Mouse (Mus musculus) embryonic facial prominence, embryonic 11.5 days (tissue): Measurements from ENCODE around the gene Agfg1. TPM values are rescaled to one million over a fixed set of nuclear protein-coding genes. Genes with fewer than 3 reads are reported as not detected.

ENCODE experiments used
- ATAC-seq: fragments of 200-750 bp; cut with Nextera tagmentation; replicated peaks from 2 replicates; pipeline ENCODE4 v1.8.0; 2017; ENCODE audit warnings: low read depth; ENCODE audit not compliant: insufficient number of reproducible peaks, low FRiP score, low TSS enrichment
- DNase-seq: peaks from one replicate; pipeline ENCODE4 v3.0.0-alpha.2; 2015; ENCODE audit warnings: low spot score
- H3K27ac ChIP-seq: fragments of 300-500 bp; sonication (generic); replicated peaks from 2 replicates; pipeline ENCODE4 v1.5.1; 2014; ENCODE audit warnings: mild to moderate bottlenecking, low read depth, low read length, control low read depth
- H3K27me3 ChIP-seq: fragments of 300-500 bp; sonication (generic); 2 replicates; pipeline ENCODE4 v1.6.1; 2014; ENCODE audit warnings: mild to moderate bottlenecking, low read length, moderate library complexity, mixed read lengths; ENCODE audit not compliant: control insufficient read depth, insufficient read depth
- H3K36me3 ChIP-seq: fragments of 300-500 bp; sonication (generic); replicated peaks from 2 replicates; pipeline ENCODE4 v1.6.1; 2014; ENCODE audit warnings: low read depth, mild to moderate bottlenecking, low read length, moderate library complexity, mixed read lengths; ENCODE audit not compliant: control insufficient read depth, insufficient read depth
- H3K4me1 ChIP-seq: fragments of 300-500 bp; sonication (generic); 2 replicates; pipeline ENCODE4 v1.6.1; 2014; ENCODE audit warnings: low read length, mixed read lengths; ENCODE audit not compliant: control insufficient read depth, insufficient read depth
- H3K4me2 ChIP-seq: fragments of 300-500 bp; sonication (generic); 2 replicates; pipeline ENCODE4 v1.6.1; 2014; ENCODE audit warnings: low read depth, mild to moderate bottlenecking, control low read depth, low read length, moderate library complexity
- H3K4me3 ChIP-seq: fragments of 300-500 bp; sonication (generic); 2 replicates; pipeline ENCODE4 v1.5.1; 2014; ENCODE audit warnings: low read depth, low read length, control low read depth
- H3K9ac ChIP-seq: fragments of 300-500 bp; sonication (generic); replicated peaks from 2 replicates; pipeline ENCODE4 v1.6.1; 2014; ENCODE audit warnings: mild to moderate bottlenecking, control low read depth, low read length
- H3K9me3 ChIP-seq: fragments of 300-500 bp; sonication (generic); replicated peaks from 2 replicates; pipeline ENCODE4 v1.6.1; 2016; ENCODE audit warnings: mild to moderate bottlenecking, low read length, inconsistent platforms, mixed read lengths; ENCODE audit not compliant: control insufficient read depth
- WGBS: fragments of 180-500 bp; shearing (Covaris S2); extraction: QIAGEN DNeasy Blood & Tissue Kit; methylation state at CpG from one replicate; pipeline ENCODE4 v1.1.7; 2014; 5-methylcytosine and 5-hydroxymethylcytosine counted together
- polyA plus RNA-seq: library from polyadenylated mRNA; unstranded; fragments of >200 nt; fragmentation: Nextera tagmentation; extraction: Ambion mirVana; gene quantifications from 2 replicates; pipeline ENCODE4 v1.2.1, GENCODE M21; 2014

Agfg1 gene
- polyA plus RNA-seq, 1 experiment from 2014 or later, result 51.6 TPM

DNA sequence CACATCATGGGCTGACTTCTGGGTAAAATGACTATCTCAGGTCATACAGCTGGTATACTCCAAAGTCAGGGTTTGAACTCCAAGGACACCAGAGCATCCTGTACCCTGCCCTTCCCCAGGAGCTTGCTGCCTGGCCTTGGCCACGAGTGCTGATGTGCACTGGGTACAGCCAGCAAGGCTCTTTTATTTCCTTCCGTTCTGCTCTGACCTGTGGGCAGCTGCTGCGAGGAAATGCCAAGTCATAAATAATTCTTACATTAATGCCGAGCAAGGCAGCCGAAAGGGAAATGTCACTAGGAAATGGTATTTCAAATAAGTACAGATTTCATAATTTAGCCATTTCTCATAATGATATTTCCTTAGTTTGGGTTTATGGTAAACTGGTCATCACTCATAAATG, 41.0 kb upstream of the Agfg1 start:
- H3K9ac ChIP-seq, result no peak overlapping the region
- WGBS, result 84% methylated on average over 5 of the region's 5 CpGs
- H3K9me3 ChIP-seq, result no peaks in the 10 kb centered on the region
- no peaks in the 10 kb centered on the region for H3K36me3 ChIP-seq
- H3K27me3 ChIP-seq, result no peaks in the 10 kb centered on the region
- H3K4me3 ChIP-seq, result no peak overlapping the region
- no peak overlapping the region for H3K4me2 ChIP-seq
- ATAC-seq, result no peak
- DNase-seq, result no peak
- no peaks in the 10 kb centered on the region for H3K4me1 ChIP-seq
- H3K27ac ChIP-seq, result no peak overlapping the region

DNA sequence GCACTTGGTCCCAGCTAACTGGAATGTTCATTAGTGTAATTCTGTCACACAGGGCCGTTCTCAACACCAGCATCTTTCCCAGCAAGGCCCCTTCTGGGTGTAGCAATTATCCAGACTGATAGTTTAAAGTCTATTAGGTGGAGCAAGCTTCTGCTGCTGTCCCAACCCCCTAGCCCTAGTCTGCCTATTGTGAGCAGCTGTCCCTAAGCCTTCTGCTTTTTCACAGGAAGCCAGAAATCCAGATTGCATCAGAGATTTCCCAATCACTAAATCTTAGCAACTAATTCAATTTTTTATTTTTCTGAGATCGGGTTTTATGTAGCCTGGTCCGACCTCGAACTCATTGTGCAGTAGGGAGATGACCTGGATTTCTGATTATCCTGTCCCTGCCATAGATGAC, 40.4 kb upstream of the Agfg1 start:
- ATAC-seq (no peak), DNase-seq (no peak)
- H3K4me3 ChIP-seq, result no peak overlapping the region
- H3K9me3 ChIP-seq, result no peaks in the 10 kb centered on the region
- H3K36me3 ChIP-seq, result no peaks in the 10 kb centered on the region
- H3K4me1 ChIP-seq, result no peaks in the 10 kb centered on the region
- H3K9ac ChIP-seq, result no peak overlapping the region
- 78% methylated on average over 4 of the region's 4 CpGs for WGBS
- no peaks in the 10 kb centered on the region for H3K27me3 ChIP-seq
- H3K27ac ChIP-seq, result no peak overlapping the region
- no peak overlapping the region for H3K4me2 ChIP-seq

DNA sequence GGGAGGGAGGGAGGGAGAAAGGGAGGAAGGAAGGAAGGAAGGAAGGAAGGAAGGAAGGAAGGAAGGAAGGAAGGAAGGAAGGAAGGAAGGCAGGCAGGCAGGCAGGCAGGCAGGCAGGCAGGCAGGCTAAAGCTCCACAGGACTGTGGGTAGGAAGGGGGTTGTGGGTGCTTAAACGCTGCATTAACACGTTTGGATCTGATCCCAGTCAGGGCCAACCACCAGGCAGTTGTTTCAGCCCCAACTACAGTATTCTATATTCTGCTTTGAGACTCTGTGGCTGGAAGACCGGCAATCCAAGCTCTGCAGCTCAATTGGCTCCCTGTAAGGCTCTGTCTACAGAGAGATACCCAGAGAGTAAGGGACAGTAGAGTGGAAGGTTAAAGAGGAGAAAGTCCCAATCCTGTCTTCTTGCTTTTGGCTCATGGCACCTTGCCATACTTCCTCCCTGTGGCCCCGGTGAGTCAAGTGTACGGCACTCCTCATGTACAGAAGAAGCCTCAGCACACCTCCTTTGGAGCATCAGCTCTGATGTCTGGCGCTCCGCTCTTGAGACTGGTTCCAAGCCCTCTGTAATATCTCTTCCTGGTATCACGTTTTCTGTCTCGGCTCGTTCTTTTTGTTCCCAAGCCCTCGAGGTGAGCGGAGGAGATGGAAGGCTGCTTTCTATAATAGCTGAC, 38.0 kb upstream of the Agfg1 start:
- Histone ChIP-seq H3K27me3 (no peaks in the 10 kb centered on the region), H3K27ac (no peak overlapping the region), H3K9me3 (no peaks in the 10 kb centered on the region), H3K4me2 (no peak overlapping the region), H3K4me3 (no peak overlapping the region), H3K4me1 (no peaks in the 10 kb centered on the region), H3K36me3 (no peaks in the 10 kb centered on the region), H3K9ac (no peak overlapping the region)
- DNase-seq (no peak), ATAC-seq (no peak)
- WGBS, result 88% methylated on average over 12 of the region's 12 CpGs

DNA sequence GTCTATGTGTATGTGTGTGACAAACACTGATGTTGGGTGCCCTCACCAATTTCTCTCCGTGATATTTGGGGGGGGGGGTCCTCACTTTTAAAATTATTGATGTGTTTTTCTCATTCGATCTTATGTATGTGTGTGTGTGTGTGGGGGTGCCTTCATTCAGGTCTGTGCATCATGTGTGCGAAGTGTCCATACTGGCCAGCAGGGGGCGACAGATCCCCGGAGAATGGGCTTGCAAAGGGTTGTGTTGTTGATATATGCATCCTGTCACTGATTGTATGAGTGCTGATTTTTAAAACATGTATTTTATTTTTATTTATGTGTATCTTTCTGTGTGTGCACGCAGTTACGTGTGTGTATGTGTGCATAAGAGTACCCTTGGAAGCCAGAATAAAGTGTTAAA, 35.7 kb upstream of the Agfg1 start:
- 74% methylated on average over 7 of the region's 7 CpGs for WGBS
- no peaks in the 10 kb centered on the region for H3K36me3 ChIP-seq
- DNase-seq, result no peak
- no peaks in the 10 kb centered on the region for H3K9me3 ChIP-seq
- no peak overlapping the region for H3K27ac ChIP-seq
- no peak for ATAC-seq
- H3K4me1 ChIP-seq, result no peaks in the 10 kb centered on the region
- H3K4me2 ChIP-seq, result no peak overlapping the region
- H3K9ac ChIP-seq, result no peak overlapping the region
- no peak overlapping the region for H3K4me3 ChIP-seq
- H3K27me3 ChIP-seq, result no peaks in the 10 kb centered on the region

DNA sequence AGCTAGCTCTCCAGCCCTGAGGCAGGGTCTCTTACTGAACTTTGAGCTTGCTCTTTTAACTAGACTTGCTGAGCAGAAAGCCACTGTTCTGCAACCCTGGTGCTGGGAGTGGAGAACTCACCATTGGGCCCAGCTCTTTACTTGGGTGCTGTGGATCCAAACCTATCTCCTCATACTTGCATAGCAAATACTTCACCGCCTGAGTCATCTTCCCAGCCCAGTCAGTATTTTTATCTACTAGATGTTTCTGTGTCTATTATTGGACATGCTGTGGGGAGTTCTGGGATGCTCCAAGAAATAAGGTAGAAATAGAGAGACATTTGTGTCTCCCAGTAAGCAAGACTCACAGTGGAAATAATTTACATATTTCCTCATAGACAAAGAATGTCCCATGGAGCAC, 35.2 kb upstream of the Agfg1 start:
- Histone ChIP-seq H3K27ac (no peak overlapping the region), H3K4me2 (no peak overlapping the region), H3K9me3 (no peaks in the 10 kb centered on the region), H3K36me3 (no peaks in the 10 kb centered on the region), H3K9ac (no peak overlapping the region), H3K4me1 (no peaks in the 10 kb centered on the region), H3K4me3 (no peak overlapping the region), H3K27me3 (no peaks in the 10 kb centered on the region)
- 86% methylated on average over 1 of the region's 1 CpGs for WGBS
- ATAC-seq (no peak), DNase-seq (no peak)

DNA sequence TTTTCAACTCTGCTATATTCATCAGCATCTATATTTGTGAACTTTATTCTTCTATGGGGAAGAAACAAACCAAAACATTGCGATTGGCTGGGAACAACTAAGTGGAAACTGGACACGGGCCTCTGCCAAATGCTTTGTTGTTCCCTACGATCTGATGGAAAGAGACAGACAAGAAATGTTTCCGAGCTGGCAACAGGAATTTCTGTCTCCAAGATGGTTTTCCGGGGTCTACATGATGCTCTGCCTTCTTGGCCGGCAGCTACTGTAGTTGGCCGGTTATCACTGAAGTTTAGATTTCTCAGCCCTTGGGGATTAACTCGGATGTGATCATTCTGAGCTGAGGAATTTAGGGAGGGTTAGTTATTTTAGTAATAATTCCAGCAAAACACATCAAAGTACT, 32.9 kb upstream of the Agfg1 start:
- Histone ChIP-seq H3K9ac (no peak overlapping the region), H3K36me3 (no peaks in the 10 kb centered on the region), H3K4me1 (no peaks in the 10 kb centered on the region), H3K9me3 (no peaks in the 10 kb centered on the region), H3K27me3 (no peaks in the 10 kb centered on the region), H3K4me3 (no peak overlapping the region), H3K4me2 (no peak overlapping the region), H3K27ac (no peak overlapping the region)
- no peak for DNase-seq
- 83% methylated on average over 8 of the region's 8 CpGs for WGBS
- ATAC-seq, result no peak

DNA sequence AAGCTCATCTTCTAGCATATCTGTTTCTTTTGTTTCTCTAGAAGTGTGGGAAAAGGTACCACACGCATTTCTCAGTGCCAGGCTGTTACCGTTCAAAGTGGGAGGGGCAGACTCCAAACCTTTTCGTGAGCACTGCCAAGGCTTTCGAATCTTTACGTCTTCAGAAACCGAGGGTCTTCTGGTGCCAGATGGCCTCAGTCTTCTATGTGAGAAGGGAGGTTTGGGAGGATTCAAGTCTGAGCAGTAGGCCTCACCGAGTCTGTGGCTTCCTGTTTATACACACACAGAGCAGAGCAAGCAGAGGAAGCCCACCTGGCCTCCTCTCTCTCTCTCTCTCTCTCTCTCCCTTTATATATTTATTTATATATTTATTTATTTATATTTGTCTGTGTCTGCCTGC, 32.1 kb upstream of the Agfg1 start:
- no peaks in the 10 kb centered on the region for H3K4me1 ChIP-seq
- 91% methylated on average over 7 of the region's 7 CpGs for WGBS
- H3K4me2 ChIP-seq, result no peak overlapping the region
- ATAC-seq (no peak), DNase-seq (no peak)
- no peaks in the 10 kb centered on the region for H3K9me3 ChIP-seq
- no peak overlapping the region for H3K27ac ChIP-seq
- no peak overlapping the region for H3K9ac ChIP-seq
- no peak overlapping the region for H3K4me3 ChIP-seq
- H3K36me3 ChIP-seq, result no peaks in the 10 kb centered on the region
- H3K27me3 ChIP-seq, result no peaks in the 10 kb centered on the region

DNA sequence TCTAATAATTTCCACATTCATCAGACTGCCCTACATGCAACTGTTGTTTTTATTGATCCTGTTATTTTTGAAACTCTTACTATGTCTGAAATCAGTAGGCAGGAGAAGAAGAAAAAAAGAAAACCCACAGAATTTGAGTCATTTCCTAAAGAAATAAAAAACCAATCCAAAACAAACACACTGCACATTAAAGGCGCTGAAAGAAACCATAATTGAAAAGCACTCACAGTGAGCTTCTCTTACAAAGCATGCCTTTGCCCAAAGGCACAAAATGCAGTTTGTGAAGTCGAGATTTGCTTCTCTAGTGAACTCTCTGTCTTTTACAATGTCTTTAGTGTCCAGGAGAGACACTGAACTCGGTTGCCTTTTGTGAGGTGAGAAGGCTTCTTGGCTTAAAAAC, 30.7 kb upstream of the Agfg1 start:
- Histone ChIP-seq H3K27me3 (no peaks in the 10 kb centered on the region), H3K4me1 (no peaks in the 10 kb centered on the region), H3K9me3 (no peaks in the 10 kb centered on the region), H3K9ac (no peak overlapping the region), H3K36me3 (no peaks in the 10 kb centered on the region), H3K27ac (no peak overlapping the region), H3K4me3 (no peak overlapping the region), H3K4me2 (no peak overlapping the region)
- no peak for ATAC-seq
- 54% methylated on average over 3 of the region's 3 CpGs for WGBS
- no peak for DNase-seq
